Mouse (Mus musculus) kidney, postnatal 10 days (tissue): ENCODE data around the gene Vmn1r79.
"Not testable (repeated sequence)": the region's sequence is repeated elsewhere in the genome, so short reads cannot be mapped to it uniquely, and the experiment has no call there.

Source experiments
- DNase-seq: peaks from one replicate; pipeline ENCODE4 v3.0.0; 2021; ENCODE audit warnings: mixed read lengths

Gene Vmn1r79

DNA sequence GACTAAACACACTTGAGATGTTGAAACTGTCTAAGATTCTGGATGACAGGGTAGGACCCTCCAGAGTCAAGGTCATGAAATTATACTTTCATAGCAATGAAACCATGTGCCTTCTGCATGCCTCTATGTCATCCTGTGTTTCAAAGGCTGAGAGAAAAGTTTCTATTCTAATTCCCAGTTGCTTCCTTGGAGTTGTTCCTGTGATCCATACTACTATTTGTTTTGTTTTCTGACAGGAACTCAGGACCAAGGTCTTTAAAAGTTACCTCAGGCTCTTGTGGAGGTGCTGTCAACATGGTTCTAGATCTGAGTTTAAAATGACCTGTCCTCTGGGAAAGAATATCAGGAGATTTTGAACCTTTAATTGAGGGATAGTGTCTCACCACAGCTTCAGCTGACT is at the start of gene Vmn1r79:
Gene Vmn1r79 (plus strand): TSS at position 301 of the 400 bp plus-strand sequence.
- DNase-seq, result not testable (repeated sequence)

DNA sequence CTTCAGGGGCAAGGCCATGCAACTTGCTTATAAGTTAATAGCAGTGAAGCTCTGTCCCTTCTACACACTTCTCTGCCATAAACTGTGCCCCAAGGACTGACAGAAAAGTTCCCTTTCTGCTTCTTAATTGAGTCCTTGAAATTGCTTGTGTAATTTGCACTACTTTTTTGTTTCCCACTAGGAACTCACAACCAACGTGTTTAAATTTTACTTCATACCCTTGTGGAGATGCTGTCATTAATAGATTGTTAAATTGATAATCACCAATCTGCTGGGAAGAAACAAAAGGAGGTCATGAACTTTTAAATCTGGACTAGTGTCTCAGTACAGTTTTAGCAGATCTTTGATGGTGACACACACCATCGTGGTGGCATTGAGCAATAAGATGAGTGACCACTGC is 21.1 kb upstream of the Vmn1r79 start, which contains the start of gene Vmn1r78:
Gene Vmn1r78 (plus strand): TSS at position 301 of the 400 bp plus-strand sequence.
- no peak for DNase-seq

DNA sequence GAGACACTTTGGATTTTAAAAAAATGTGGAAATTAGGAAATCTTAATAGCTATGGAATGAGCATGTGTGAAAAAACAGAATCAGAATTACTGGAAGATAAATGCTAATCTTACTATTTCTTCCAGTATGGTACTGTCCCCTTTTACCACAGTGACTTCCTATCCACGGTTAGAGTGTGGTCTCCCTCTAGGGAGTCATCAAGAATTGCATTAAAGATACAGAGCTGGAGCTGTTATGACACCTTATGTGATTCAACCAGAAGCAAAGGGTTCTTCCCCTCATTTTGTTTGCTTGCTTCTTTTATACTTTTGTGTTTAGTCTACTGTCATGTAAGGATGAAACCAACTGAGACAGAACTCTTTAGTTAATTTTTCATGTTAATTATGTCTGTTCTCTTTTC is 14.6 kb upstream of the Vmn1r79 start:
- DNase-seq, result not testable (repeated sequence)

DNA sequence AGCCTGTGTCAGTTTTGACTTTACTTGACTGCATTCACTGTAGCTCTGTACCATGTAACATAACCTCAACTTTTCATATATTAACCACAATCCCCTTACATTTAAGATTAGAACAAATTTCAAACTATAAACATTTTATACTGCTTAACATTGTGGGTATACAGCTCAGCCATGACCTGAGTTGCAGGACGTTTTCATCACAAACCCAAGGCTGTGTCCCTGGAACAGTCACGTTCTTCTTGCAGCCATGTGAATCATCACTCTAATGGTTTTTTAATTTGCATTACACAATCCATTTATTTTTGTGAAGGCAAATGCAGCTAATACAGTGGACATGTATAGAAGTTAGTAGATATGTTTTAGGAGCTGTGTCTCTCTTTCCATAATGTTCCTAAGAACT is 1.8 kb downstream of the Vmn1r79 start:
- not testable (repeated sequence) for DNase-seq

DNA sequence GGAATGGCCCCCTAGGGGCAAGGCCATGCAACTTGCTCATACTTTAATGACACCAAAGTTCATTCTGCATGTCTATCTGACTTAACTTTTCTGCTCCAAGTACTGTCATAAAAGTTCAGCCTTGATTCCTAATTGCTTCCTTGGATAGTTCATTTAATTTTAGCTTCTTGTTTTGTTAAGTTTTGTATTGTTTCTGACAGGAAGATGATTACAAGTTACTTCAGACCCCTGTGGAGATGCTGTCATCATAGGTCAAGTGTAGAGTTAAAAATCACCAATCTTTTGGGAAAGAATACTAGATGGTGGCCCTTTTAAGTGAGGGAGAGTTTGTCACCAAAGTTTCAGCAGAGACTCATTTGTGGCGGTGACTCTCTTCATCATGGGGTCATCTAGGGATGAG is 17.9 kb downstream of the Vmn1r79 start, which contains the start of gene Vmn1r80:
Gene Vmn1r80 (plus strand): TSS at position 301 of the 400 bp plus-strand sequence.
- DNase-seq, result no peak

DNA sequence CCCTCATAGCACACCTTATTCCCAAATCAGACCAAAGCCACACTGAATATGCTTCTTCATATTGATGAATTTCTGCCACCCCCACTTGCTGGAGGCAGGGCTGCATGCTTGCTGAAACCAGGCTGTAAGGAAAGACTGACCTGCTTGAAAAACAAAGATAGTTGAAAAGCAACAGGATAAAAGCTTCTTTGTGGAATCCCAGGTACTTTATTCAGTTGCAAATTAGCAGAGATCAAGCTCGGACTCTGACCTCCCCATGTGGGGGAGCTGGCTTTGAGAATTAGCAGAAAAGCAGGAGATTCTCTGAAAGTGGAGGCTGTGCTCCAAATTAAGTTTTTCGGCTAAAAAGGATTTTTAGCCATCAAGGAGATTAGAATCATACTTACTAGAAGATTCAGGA is 33.1 kb downstream of the Vmn1r79 start:
- DNase-seq, result no peak
